Mouse (Mus musculus): ENCODE results near the gene Cfap77. TPM values are rescaled to one million over a fixed set of nuclear protein-coding genes. Genes with fewer than 3 reads are reported as not detected.

The Cfap77 gene
- 1.6 TPM for polyA plus RNA-seq (2017; shearing (Covaris generic))

GRCm38 (mm10) chr2:29054991-29055390 lies at the start of gene Cfap77:
TSS of gene Cfap77 (minus strand) at chr2:29055066.

GRCm38 (mm10) chr2:29060135-29060597 lies 5.3 kb upstream of the Cfap77 start, which contains the start of gene Ttf1:
TSS of gene Ttf1 (plus strand) at chr2:29060262.

GRCm38 (mm10) chr2:28916513-28916865 lies 138.4 kb downstream of the Cfap77 start, which contains the start of gene Barhl1:
TSS of gene Barhl1 (minus strand) at chr2:28916668.

Other genes starting within 250 kb of the Cfap77 start
- gene Gtf3c4, start 214.7 kb downstream of the Cfap77 start, polyA plus RNA-seq (2017; shearing (Covaris generic)), result 13.6 TPM
- gene Ddx31, start 214.7 kb downstream of the Cfap77 start, polyA plus RNA-seq (2017; shearing (Covaris generic)), result 25.7 TPM
- not detected for gene Barhl1, start 138.4 kb downstream of the Cfap77 start, polyA plus RNA-seq (2017; shearing (Covaris generic))
- gene Ttf1, start 5.2 kb upstream of the Cfap77 start, polyA plus RNA-seq (2017; shearing (Covaris generic)), result 29.8 TPM
- 41.8 TPM for gene Setx, start 69.1 kb upstream of the Cfap77 start, polyA plus RNA-seq (2017; shearing (Covaris generic))
- gene Ntng2, start 197.9 kb upstream of the Cfap77 start, polyA plus RNA-seq (2017; shearing (Covaris generic)), result 3.6 TPM